ENCODE assay signal across 9 mouse cellular contexts in the genomic region with DNA sequence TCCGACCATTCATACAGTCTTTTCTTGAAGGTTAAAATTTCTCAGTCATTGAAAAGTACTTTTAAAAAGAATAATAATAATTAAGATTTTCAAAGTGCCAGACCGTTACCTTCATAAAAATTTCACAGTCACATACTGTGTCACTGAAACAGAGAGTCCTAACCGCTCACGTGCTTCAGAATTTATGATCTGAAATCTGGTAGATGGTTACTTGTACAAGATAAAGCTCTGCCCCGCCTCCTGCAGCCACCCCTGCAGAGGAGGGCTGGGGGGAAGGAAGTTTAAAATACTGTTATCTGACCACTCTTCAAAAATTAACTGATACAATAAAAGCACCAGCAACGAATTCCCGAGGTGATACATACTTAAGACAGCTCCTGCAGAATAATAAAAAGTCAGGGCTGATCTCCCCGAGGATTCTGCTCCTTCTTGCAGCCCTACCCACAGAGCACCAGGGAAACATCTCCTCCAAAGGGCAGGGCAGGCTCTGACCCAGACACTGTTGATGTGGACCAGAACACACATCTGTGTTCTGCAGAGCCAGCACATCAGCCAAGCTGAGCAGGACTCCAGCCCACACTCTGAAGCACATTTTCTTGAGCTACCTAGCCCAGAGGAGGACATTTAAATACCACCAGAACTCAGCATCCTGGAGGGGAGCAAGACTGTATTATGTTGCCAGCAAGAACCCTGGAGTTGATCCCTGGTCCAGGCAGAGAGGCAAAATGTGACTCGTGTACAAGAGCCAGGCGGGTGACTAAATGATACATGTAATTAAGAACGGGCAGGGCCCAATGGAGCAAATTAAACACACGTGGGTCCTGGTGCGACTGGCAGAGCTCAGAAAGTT.
DNase-seq lines count a peak whose midpoint lies in the region; ATAC-seq and TF ChIP-seq lines count a peak whose summit lies in the region.
"Had no signal": no experiment of that assay in that cellular context is flagged by ENCODE, and none has a peak within 500 bp of the region (broad histone marks: within the 10 kb centered on the region; RNA-seq: fewer than 3 reads in every experiment).

No protein-coding gene starts in this region.

- no peaks in the 10 kb centered on the region for H3K9me3 ChIP-seq in heart, embryonic 14.5 days (ENCODE audit: control insufficient read depth, low read length)
- no peaks in the 10 kb centered on the region for H3K9me3 ChIP-seq in intestine, embryonic 14.5 days (ENCODE audit: control insufficient read depth, low read length)
- no peaks in the 10 kb centered on the region for H3K9me3 ChIP-seq in midbrain, embryonic 12.5 days
- no peaks in the 10 kb centered on the region for H3K9me3 ChIP-seq in hindbrain, embryonic 13.5 days

- peak overlapping the region; percentile 91 to 92 for H3K27ac ChIP-seq in heart, embryonic 14.5 days (replicated peaks in 1 of 2; ENCODE audit: control insufficient read depth in 1 of 2, insufficient read depth in 1 of 2, low read depth in 2 of 2, low read length in 2 of 2)
- H3K27ac ChIP-seq in heart, adult 2 months = no peak overlapping the region; the same call in 1 of the 2 replicates
- peak overlapping the region; percentile 82 for H3K27ac ChIP-seq in bone marrow, adult 2 months (ENCODE audit: control insufficient read depth, insufficient read depth, low read depth, low read length, poor library complexity)
- peak overlapping the region; percentile 69 for H3K27ac ChIP-seq in intestine, embryonic 14.5 days (ENCODE audit: low read depth)
- no peak overlapping the region for H3K27ac ChIP-seq in midbrain, embryonic 12.5 days (replicated peaks)
- H3K27ac ChIP-seq in hindbrain, embryonic 13.5 days = no peak overlapping the region

- no peak for TF ChIP-seq POLR2A in heart, adult 2 months (IDR thresholded peaks at IDR 0.05; ENCODE audit: insufficient read depth, low read depth, low read length)
- TF ChIP-seq POLR2A in bone marrow, adult 2 months (IDR thresholded peaks at IDR 0.05; ENCODE audit: borderline replicate concordance, control insufficient read depth, low read depth, low read length) = no peak

- peak overlapping the region; percentile 80 for H3K9ac ChIP-seq in heart, embryonic 14.5 days (ENCODE audit: low read length)
- no peak overlapping the region for H3K9ac ChIP-seq in heart, adult 2 months (ENCODE audit: low read depth, low read length)
- H3K9ac ChIP-seq in intestine, embryonic 14.5 days (ENCODE audit: low read length) = no peak overlapping the region
- 0 out of 2 replicates have a peak overlapping the region, but pooled peaks have one; percentile 7 for H3K9ac ChIP-seq in midbrain, embryonic 12.5 days (replicated peaks)
- H3K9ac ChIP-seq in hindbrain, embryonic 13.5 days = no peak overlapping the region

- peaks cover 27 to 71% of the 10 kb centered on the region in 2 experiments for H3K4me1 ChIP-seq in heart, embryonic 14.5 days (ENCODE audit: control insufficient read depth in 2 of 2, insufficient read depth in 2 of 2, low read length in 2 of 2)
- H3K4me1 ChIP-seq in heart, adult 2 months (ENCODE audit: control insufficient read depth, insufficient read depth, low read length) = peaks cover 8% of the 10 kb centered on the region
- peaks cover 16% of the 10 kb centered on the region for H3K4me1 ChIP-seq in bone marrow, adult 2 months (ENCODE audit: control insufficient read depth, insufficient read depth, low read length)
- peaks cover 51% of the 10 kb centered on the region for H3K4me1 ChIP-seq in intestine, embryonic 14.5 days (replicated peaks; ENCODE audit: control insufficient read depth, insufficient read depth, low read length)
- H3K4me1 ChIP-seq in midbrain, embryonic 12.5 days = peaks cover 66% of the 10 kb centered on the region
- peaks cover 61% of the 10 kb centered on the region for H3K4me1 ChIP-seq in hindbrain, embryonic 13.5 days (replicated peaks)

- intact Hi-C loops in heart, adult 2 months (cut with DNase I) = no loop called here

- H3K27me3 ChIP-seq in heart, embryonic 14.5 days (ENCODE audit: control insufficient read depth, insufficient read depth, low read length) = no peaks in the 10 kb centered on the region
- H3K27me3 ChIP-seq in heart, adult 2 months (ENCODE audit: control insufficient read depth, insufficient read depth, low read length) = no peaks in the 10 kb centered on the region
- H3K27me3 ChIP-seq in intestine, embryonic 14.5 days (replicated peaks; ENCODE audit: control insufficient read depth, insufficient read depth, low read length) = no peaks in the 10 kb centered on the region
- H3K27me3 ChIP-seq in midbrain, embryonic 12.5 days = no peaks in the 10 kb centered on the region
- peaks cover 10% of the 10 kb centered on the region; the same call in 1 of the 2 replicates for H3K27me3 ChIP-seq in hindbrain, embryonic 13.5 days

- H3K36me3 ChIP-seq in heart, embryonic 14.5 days (ENCODE audit: control insufficient read depth, insufficient read depth, low read length) = peaks cover 7% of the 10 kb centered on the region
- H3K36me3 ChIP-seq in heart, adult 2 months (ENCODE audit: control insufficient read depth, insufficient read depth, low read length) = no peaks in the 10 kb centered on the region; the same call in 1 of the 2 replicates
- H3K36me3 ChIP-seq in intestine, embryonic 14.5 days (ENCODE audit: control insufficient read depth, insufficient read depth, low read length) = no peaks in the 10 kb centered on the region
- no peaks in the 10 kb centered on the region for H3K36me3 ChIP-seq in midbrain, embryonic 12.5 days
- H3K36me3 ChIP-seq in hindbrain, embryonic 13.5 days = no peaks in the 10 kb centered on the region

- WGBS in heart, embryonic 14.5 days = 12% methylated on average over 13 of the region's 13 CpGs
- WGBS in heart, adult 2 months = 41% methylated on average over 13 of the region's 13 CpGs
- 12% methylated on average over 13 of the region's 13 CpGs for WGBS in bone marrow, adult 2 months
- 14% methylated on average over 13 of the region's 13 CpGs for WGBS in intestine, embryonic 14.5 days
- 26% methylated on average over 13 of the region's 13 CpGs for WGBS in midbrain, embryonic 12.5 days
- WGBS in hindbrain, embryonic 13.5 days = 32% methylated on average over 13 of the region's 13 CpGs

- no peaks in the 10 kb centered on the region for H3K79me2 ChIP-seq in heart, adult 2 months (replicated peaks; ENCODE audit: control insufficient read depth, insufficient read depth, low read length)

- ATAC-seq in heart, embryonic 14.5 days (ENCODE audit: insufficient number of reproducible peaks, insufficient read depth, low FRiP score, low read depth) = no peak
- peak; percentile 41; the same call in 1 of the 2 replicates for ATAC-seq in intestine, embryonic 14.5 days (replicated peaks; ENCODE audit: low FRiP score, low TSS enrichment, low read depth)
- ATAC-seq in midbrain, embryonic 12.5 days (ENCODE audit: low FRiP score, low read depth) = no peak
- ATAC-seq in hindbrain, embryonic 13.5 days (ENCODE audit: low FRiP score) = no peak

- H3K4me2 ChIP-seq in heart, embryonic 14.5 days (ENCODE audit: low read length) = peak overlapping the region; percentile 77
- peak overlapping the region; percentile 48 for H3K4me2 ChIP-seq in intestine, embryonic 14.5 days (ENCODE audit: low read length)
- H3K4me2 ChIP-seq in midbrain, embryonic 12.5 days (replicated peaks) = no peak overlapping the region; the same call in 1 of the 2 replicates
- H3K4me2 ChIP-seq in hindbrain, embryonic 13.5 days = no peak overlapping the region

- DNase-seq in heart, adult 2 months = no peak
- DNase-seq in intestine, embryonic 14.5 days (ENCODE audit: low spot score) = peak; percentile 75
- DNase-seq in retina, embryonic 14.5 days (ENCODE audit: low spot score) = no peak
- no peak for DNase-seq in left cerebral cortex, adult 9 months (ENCODE audit: low spot score in 2 of 2)
- DNase-seq: right cerebral cortex, postnatal 4 days had no signal

- peak overlapping the region; percentile 42 to 51 for H3K4me3 ChIP-seq in heart, embryonic 14.5 days (ENCODE audit: control insufficient read depth in 1 of 2, insufficient read depth in 1 of 2, low read depth in 1 of 2, low read length in 2 of 2)
- no peak overlapping the region for H3K4me3 ChIP-seq in heart, adult 2 months
- H3K4me3 ChIP-seq in bone marrow, adult 2 months (replicated peaks; ENCODE audit: control insufficient read depth, low read depth, low read length) = peak overlapping the region; percentile 11
- H3K4me3 ChIP-seq in intestine, embryonic 14.5 days (ENCODE audit: low read depth, low read length) = no peak overlapping the region
- no peak overlapping the region for H3K4me3 ChIP-seq in midbrain, embryonic 12.5 days
- H3K4me3 ChIP-seq in hindbrain, embryonic 13.5 days = no peak overlapping the region

- no peak for TF ChIP-seq EP300 in heart, adult 2 months (IDR thresholded peaks at IDR 0.05; ENCODE audit: insufficient read depth, low read depth, low read length)

- TF ChIP-seq CTCF in heart, adult 2 months (IDR thresholded peaks at IDR 0.05) = no peak
- no peak for TF ChIP-seq CTCF in bone marrow, adult 2 months (IDR thresholded peaks at IDR 0.05; ENCODE audit: control insufficient read depth, insufficient read depth, low read length)

Comparison
In these comparisons a context has a peak if more than half of its experiments do, and no peak if none do; other contexts are left out.
1. H3K27ac ChIP-seq: peak in heart, embryonic 14.5 days (2 of 2), bone marrow, adult 2 months (single experiment) and intestine, embryonic 14.5 days (single experiment); none in heart, adult 2 months (single experiment), midbrain, embryonic 12.5 days (single experiment) and hindbrain, embryonic 13.5 days (single experiment).
2. H3K4me3 ChIP-seq: peak in heart, embryonic 14.5 days (2 of 2) and bone marrow, adult 2 months (single experiment); none in heart, adult 2 months (single experiment), intestine, embryonic 14.5 days (single experiment), midbrain, embryonic 12.5 days (single experiment) and hindbrain, embryonic 13.5 days (single experiment).
3. H3K9ac ChIP-seq: peak in heart, embryonic 14.5 days (single experiment) and midbrain, embryonic 12.5 days (single experiment); none in heart, adult 2 months (single experiment), intestine, embryonic 14.5 days (single experiment) and hindbrain, embryonic 13.5 days (single experiment).
4. H3K4me2 ChIP-seq: peak in heart, embryonic 14.5 days (single experiment) and intestine, embryonic 14.5 days (single experiment); none in midbrain, embryonic 12.5 days (single experiment) and hindbrain, embryonic 13.5 days (single experiment).